Mouse (Mus musculus) heart, adult 11 months (tissue): Measurements from ENCODE around the gene Il1r2.

Experiments
- DNase-seq: peaks from one replicate; pipeline ENCODE4 v3.0.0; 2022

Gene Il1r2

GRCm38 (mm10) chr1:40061359-40061758 lies 12.5 kb upstream of the Il1r2 start:
- peak; percentile 95 for DNase-seq

- peak; percentile 23 for DNase-seq
These were observed 10.5 kb upstream of the Il1r2 start for GRCm38 (mm10) chr1:40063409-40063808.

DNA sequence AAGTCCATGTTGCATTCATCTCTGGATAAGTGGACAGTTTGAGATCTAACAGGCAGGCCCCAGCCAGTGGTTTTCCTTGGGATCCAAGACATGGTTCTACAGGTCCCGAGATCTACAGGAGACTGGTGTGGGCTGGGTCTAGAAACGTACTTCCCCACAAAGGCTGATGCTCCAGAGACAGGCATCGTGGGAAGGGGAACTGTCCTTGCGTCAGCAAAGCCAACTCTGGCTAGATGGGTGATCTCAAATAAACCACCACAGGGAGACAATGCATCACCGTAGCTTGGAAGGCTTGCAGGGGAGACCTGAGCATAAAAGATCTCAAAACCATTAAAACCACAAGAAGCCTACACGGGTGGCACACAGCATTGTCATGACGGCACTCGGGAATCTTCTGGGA lies 9.4 kb upstream of the Il1r2 start:
- DNase-seq, result no peak

GRCm38 (mm10) chr1:40072558-40072957 lies 1.3 kb upstream of the Il1r2 start:
- no peak for DNase-seq

GRCm38 (mm10) chr1:40077328-40077727 lies 3.4 kb downstream of the Il1r2 start:
- no peak for DNase-seq

DNA sequence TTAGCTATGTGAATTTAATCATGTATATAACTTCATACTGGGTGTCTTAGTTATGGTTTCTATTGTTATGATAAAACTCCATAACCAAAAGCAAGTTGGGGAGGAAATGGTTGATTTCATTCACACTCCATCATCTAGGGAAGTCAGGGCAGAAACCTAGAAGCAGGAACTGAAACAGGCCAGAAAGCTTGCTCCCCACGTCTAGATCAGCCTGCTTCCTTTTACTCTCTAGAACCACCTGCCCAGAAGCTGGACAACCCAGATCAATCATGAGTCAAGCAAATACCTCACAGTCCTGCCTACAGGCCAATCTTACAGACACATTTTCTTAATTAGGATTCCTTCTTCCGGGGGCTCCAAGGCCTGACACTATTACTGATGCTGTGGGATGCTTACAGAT lies 7.2 kb downstream of the Il1r2 start:
- no peak for DNase-seq

GRCm38 (mm10) chr1:40084386-40084785 lies 10.5 kb downstream of the Il1r2 start:
- no peak for DNase-seq

GRCm38 (mm10) chr1:40085403-40086182 lies 11.7 kb downstream of the Il1r2 start:
- DNase-seq, result peak; percentile 98

- no peak for DNase-seq
These were observed 17.3 kb downstream of the Il1r2 start for GRCm38 (mm10) chr1:40091160-40091559.

GRCm38 (mm10) chr1:40092541-40092940 lies 18.7 kb downstream of the Il1r2 start:
- DNase-seq, result no peak

DNA sequence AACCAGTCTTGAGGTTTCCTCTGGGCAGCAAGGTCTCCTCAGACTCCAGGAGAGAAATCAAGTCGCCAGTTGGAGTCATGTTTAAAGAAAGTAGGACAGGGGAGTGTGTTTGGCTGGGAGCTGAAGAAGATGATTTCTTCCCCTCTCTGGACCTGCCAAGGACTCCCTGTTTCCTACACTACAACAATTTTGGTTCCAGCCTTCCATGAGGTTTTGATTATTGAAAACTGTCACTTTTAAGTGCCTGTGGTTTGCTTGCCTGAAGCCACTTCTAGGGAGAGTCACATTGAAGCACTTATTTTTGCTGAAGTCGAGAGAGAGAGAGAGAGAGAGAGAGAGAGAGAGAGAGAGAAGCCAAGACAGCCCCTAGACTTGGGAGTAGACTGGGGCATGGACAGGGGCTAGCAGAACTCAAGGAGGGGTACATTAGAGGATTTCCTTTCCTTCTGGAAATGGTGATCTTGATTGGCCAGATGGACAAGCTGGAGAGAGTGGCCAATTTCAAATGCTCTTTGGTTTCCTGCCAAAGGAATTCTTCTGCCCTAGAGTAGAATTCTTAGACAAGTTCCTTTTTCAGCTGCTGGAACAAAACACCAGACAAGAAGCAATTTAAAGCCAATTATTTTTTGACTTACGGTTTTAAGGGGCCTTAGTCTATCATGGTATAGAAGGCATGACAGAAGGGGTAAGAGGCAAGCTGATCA lies 20.9 kb downstream of the Il1r2 start:
- DNase-seq, result no peak

DNA sequence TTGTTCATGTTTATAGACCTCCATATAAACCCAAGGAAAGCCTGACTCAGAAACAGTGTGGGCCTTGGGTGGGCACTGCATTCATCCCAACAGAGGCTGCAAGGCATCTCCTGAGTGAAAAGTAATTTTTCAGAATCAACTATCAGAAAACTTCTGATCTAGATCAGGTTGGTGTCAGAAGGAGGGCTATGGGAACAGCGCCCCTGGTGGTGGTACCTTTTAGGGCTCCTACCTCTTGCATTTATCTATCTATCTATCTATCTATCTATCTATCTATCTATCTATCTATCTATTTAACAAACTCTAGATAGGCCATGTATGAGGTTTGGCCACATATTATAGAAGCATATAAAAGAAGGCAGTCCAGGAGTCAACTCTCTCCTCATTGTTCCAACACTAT lies 21.7 kb downstream of the Il1r2 start:
- no peak for DNase-seq

DNA sequence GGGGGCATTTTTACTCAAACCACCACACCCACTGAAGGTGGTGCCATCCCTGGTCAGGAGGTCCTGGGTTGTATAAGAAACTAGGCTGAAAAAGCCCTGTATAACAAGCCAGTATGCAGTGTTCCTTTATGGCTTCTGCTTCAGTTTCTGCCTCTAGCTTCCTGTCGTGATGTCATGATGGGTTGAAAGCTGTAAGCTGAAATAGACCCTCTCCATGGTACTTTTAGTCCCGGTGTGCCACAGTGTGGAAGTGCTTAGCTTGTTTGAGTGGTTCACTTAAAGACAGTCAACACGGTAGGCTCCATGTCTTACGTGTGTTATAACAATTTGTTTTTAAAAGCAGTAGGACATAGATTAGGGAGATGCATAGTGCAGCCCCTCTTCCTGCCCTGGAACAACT lies 32.4 kb downstream of the Il1r2 start:
- DNase-seq, result peak; percentile 89

DNA sequence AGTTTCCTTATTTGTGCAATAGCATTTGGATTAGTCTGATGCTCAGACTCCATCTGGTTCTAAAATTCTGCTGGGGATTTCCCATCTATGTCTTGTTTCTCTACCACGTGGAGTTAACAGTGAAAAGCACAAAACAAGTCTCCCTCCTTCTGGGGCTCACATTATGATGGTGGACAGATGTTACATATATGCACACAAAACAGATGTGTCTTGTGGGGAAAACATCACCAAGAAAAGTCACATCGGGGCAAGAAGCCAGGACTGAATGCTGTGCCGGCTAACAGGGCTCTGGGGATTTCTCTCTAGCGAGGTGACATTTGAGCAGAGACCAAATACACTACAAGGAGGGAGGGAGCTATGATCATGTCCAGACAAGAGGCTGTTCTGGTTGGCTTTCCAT lies 32.8 kb downstream of the Il1r2 start:
- peak; percentile 94 for DNase-seq

DNA sequence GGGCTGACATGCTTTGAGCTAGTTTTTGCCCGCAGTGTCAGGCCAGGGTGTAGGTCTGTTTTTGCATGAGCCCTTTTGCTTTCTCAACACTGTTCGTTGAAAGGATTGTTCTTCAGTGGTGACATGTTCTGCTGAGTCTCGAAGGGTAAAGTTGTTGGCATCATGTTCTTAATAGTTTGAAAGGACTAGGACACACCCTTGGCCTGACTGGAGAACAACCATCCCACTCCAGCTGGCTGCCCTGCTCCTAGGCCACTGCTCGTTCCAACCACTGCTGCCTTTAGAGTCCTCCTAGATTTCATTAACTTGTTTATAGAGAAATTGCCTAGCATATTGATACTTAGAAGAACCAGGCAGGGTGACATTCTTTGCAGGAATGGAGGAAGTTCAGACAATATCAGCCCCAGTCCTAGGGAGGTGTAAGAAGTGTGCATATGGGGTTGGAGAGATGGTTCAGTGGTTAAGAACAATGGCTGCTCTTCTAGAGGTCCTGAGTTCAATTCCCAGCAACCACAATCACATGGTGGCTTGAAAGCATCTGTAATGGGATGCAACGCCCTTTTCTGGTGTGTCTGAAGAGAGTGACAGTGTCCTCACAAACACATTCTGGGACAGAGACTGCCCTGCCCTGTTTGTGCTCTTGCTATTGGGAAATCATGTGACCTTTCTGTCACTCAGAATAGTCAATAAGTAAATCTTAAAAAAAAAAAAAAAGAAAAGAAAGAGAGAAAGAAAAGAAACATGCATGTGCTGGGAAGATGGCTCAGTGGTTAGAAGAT lies 34.3 kb downstream of the Il1r2 start:
- peak; percentile 98 for DNase-seq

DNA sequence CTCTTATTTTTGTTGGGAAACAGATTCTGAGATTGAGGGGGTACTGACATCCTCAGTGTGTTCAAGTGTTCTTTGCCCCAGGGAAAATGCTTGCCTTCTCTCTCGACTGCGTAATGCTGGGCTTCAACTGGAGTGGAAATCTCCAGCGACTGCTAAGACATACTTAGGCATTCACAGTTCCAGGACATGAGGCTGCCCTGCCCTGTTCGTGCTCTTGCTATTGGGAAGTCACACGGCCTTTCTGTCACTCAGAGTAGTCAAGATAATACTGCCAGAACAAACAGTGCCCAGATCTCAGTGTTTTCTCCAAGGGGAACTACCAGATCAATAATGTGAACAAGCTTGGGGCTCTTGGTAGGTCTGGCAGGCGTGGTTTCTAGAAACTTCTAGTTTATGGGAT lies 35.9 kb downstream of the Il1r2 start:
- peak; percentile 98 for DNase-seq

GRCm38 (mm10) chr1:40115271-40115670 lies 41.4 kb downstream of the Il1r2 start:
- peak; percentile 68 for DNase-seq

GRCm38 (mm10) chr1:40116422-40116821 lies 42.5 kb downstream of the Il1r2 start:
- DNase-seq, result peak; percentile 98

DNA sequence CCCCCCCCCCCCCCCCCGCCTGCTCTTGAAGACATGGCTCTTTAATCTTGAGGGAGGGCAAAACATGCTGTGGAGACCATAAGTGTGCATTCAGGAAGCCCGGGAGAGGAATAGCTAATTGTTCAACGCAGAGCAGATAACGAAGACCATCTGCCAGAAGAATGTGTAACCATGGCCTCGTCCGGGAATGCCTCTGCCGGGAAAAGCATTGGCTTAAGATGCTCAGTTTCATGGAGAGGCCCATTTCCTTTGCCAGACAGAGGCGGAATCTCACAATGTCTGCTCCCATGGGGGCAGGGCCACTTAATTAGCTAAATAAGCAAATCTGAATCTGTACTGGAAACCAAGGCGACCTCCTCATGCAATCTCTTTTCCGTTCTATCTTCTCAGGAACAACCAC lies 43.7 kb downstream of the Il1r2 start:
- peak; percentile 97 for DNase-seq

DNA sequence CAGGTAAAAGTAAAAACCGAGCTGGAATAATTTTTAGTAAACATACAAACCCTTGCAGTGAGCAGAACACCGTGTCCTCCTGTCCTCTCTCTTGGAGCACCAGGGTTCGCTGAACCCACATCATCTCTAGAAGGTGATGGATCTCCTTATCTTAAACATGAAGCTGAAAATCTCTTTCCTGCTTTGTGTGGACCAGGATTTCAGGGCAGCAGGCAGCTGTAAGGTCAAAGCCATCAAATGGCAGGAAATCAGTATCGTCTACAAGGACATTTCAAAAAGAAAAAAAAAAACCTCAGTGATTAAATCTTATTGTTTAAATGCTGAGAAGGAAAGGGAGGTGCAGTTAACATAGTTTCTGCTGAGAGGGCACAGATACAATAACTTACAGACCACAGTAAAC lies 50.4 kb downstream of the Il1r2 start:
- peak; percentile 77 for DNase-seq

GRCm38 (mm10) chr1:40128481-40128880 lies 54.6 kb downstream of the Il1r2 start:
- peak; percentile 81 for DNase-seq

DNA sequence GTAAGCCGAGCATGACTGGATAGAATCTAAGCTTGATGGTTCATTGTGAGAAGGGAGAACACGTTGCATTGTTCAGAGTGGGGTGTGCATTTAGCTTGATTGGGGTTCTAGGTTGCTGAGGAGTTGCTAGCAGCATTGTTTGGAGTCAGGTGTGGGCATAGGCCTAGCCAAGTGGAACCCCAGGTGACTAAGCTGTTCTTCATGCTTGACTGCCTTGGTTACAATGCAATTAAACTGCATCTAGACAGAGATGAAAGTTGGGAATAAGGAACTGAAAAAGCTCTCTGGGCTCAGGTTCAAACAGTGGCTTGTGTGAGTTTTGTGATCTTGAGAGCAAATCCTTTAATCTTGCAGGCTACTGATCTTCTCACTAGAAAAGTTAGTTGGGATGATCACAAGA lies 55.4 kb downstream of the Il1r2 start:
- no peak for DNase-seq

DNA sequence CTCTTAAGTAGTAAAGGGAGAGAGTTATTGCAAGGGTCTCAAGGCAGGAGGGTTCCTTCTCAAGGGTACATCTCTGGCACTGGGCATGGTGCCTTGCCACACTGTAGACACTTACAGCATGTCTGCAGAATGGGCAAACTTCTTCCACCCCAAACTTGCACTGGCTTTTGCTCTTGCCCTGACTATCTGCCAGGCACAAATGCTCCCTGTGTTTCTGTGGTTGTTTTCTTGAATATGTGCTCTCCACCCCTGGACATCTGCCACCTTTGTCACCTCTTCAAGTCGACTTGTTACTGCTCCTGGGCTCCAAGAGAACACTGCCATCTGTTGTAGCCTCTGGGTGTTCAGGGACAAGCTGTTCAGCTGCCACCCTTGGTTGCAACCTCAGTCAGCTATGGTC lies 57.8 kb downstream of the Il1r2 start:
- DNase-seq, result peak; percentile 71

DNA sequence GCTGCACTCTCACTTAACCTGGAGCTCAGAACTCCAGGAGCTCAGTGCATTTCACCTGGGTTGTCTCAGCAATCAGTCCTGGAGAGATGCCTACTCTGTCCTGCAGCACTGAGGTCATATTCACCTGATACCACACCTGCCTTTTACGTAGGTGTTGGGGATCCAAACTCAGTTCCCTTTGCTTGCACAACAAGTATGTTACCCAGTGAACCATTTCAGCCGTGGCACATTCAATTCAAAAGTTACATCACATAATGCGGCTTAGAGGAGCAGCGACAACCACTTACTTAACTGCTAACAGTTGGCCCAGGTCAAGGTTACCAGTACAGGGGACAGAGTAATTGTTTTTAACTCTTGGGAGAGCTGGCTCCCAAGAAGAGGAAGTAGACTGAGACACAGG lies 58.8 kb downstream of the Il1r2 start:
- peak; percentile 37 for DNase-seq
